Mouse (Mus musculus): ENCODE results near the gene Olfr165. TPM values are rescaled to one million over a fixed set of nuclear protein-coding genes. Genes with fewer than 3 reads are reported as not detected.
"Not testable (repeated sequence)": the region's sequence is repeated elsewhere in the genome, so short reads cannot be mapped to it uniquely, and the experiment has no call there.

Olfr165 gene
- not detected for total RNA-seq (2021)

DNA sequence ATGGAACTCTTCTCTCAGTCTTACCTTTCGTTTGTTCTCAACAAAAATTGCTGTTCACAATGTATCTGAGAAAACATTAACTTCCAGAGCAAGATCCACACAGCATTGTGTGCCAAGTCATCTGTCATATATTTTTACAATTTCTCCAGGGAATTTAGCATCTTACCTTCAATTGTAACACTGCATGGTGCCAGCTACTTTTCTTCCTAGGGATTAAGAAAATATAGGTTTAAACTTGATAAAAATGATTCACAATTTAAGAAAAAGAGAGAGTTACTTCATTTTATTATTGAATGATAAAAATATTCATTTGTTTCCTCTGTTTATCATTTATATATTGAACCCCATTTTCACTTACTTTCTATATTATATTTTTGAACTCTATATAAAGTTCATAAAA is at the start of gene Olfr165:
Gene Olfr165 (minus strand): TSS at position 101 of the 400 bp plus-strand sequence.
- intact Hi-C loops (cut with DNase I) = no loop called here
- DNase-seq (ENCODE audit: extremely low spot score in 1 of 2, low spot score in 2 of 2) = no peak

DNA sequence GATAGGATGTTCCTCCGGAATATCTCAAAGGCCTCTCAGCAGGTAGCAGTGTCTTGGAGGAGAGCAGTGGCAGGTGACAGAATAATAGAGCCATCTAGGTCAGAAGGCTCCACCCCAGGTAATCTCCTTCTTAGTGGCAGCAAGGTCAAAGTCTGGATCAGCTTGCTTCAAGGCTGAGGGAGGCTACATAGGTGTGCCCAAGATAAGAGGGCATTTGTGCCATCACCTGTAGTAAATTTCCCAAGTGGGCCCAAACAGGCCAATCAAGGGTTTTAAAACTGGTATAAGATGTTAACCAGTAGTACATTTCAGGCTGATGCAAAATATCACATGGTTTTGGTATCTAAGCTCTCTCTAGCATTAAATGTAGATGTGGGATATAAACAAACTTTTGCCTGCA is 41.4 kb upstream of the Olfr165 start:
- DNase-seq (ENCODE audit: extremely low spot score in 1 of 2, low spot score in 2 of 2) = no peak
- intact Hi-C loops (cut with DNase I) = no loop called here

DNA sequence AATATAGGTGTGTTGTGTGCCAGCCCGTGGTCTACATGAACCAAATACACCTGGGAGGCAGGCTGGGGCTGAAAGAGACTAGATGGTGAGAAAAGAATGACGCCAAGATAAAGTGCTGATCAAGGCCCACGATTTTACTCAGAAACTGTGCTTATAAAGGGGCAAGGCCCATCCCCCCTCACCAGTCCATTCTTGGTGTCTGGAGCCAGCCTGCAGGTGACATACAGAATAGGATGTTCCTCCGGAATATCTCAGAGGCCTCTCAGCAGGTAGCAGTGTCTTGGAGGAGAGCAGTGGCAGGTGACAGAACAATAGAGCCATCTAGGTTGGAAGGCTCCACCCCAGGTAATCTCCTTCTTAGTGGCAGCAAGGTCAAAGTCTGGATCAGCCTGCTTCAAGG is 35.8 kb upstream of the Olfr165 start:
- DNase-seq (ENCODE audit: extremely low spot score in 1 of 2, low spot score in 2 of 2); intact Hi-C loops (cut with DNase I): not testable (repeated sequence)

DNA sequence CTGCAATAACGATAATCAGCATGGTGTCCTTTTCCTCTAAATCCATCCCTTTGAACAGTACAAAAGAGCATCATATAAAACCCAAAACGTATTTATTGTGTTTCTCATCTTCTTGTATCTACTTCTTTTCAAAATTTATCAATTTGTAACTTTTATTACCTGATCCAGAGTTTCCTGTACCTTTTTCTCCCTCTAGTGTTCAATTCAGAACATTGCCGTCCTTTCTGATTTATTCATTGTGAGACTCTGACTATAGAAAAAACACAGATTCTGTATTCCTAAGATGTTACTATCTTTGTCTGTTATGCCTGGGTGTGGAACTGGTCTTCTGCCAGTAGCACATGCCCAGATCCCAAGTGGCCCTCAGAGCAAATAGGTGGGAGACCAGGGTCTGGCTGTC is 35.0 kb downstream of the Olfr165 start:
- no peak for DNase-seq (ENCODE audit: extremely low spot score in 1 of 2, low spot score in 2 of 2)

More for the DNA sequence above, 35.0 kb downstream of the Olfr165 start:
- intact Hi-C loops (cut with DNase I) = no loop called here

Other genes with a start within 250 kb of the Olfr165 start
- not detected for gene Olfr164, start 109.1 kb downstream of the Olfr165 start, total RNA-seq (2021)
- gene Olfr166, start 60.6 kb upstream of the Olfr165 start, total RNA-seq (2021) = not detected
- gene Olfr167, start 99.1 kb upstream of the Olfr165 start, total RNA-seq (2021) = not detected
- not detected for gene Olfr168, start 112.4 kb upstream of the Olfr165 start, total RNA-seq (2021)
- gene Olfr169, start 148.7 kb upstream of the Olfr165 start, total RNA-seq (2021) = not detected
- not detected for gene Olfr170, start 188.7 kb upstream of the Olfr165 start, total RNA-seq (2021)
- gene Olfr171, start 206.8 kb upstream of the Olfr165 start, total RNA-seq (2021) = not detected

Measured in left cerebral cortex, postnatal 10 days (tissue).